Mouse (Mus musculus) midbrain, embryonic 16.5 days (tissue): ENCODE measurements at regions not wholly inside any gene's neighbourhood (a gene's known extent, or its start where the extent isn't known, plus 50 kb on each side); places are given as distances from the start of the nearest gene placed in this dataset.

ENCODE experiments used
- ATAC-seq: fragments of 200-750 bp; cut with Nextera tagmentation; 2 replicates; pipeline ENCODE4 v1.8.0; 2017; ENCODE audit warnings: moderate TSS enrichment
- H3K27ac ChIP-seq: fragments of 300-500 bp; sonication (generic); 2 replicates; pipeline ENCODE4 v1.5.1; 2014; ENCODE audit warnings: mild to moderate bottlenecking, low read length, mixed read lengths
- H3K27me3 ChIP-seq: fragments of 300-500 bp; sonication (generic); 2 replicates; pipeline ENCODE4 v1.6.1; 2014; ENCODE audit warnings: low read depth, low read length, mixed read lengths; ENCODE audit not compliant: control insufficient read depth, insufficient read depth
- H3K36me3 ChIP-seq: fragments of 300-500 bp; sonication (generic); 2 replicates; pipeline ENCODE4 v1.6.1; 2014; ENCODE audit warnings: mild to moderate bottlenecking, low read length, moderate library complexity, mixed read lengths; ENCODE audit not compliant: control insufficient read depth, insufficient read depth
- H3K4me1 ChIP-seq: fragments of 300-500 bp; sonication (generic); 2 replicates; pipeline ENCODE4 v1.6.1; 2014; ENCODE audit warnings: mild to moderate bottlenecking, low read length, mixed read lengths; ENCODE audit not compliant: control insufficient read depth, insufficient read depth
- H3K4me2 ChIP-seq: fragments of 300-500 bp; sonication (generic); 2 replicates; pipeline ENCODE4 v1.6.1; 2014; ENCODE audit warnings: mild to moderate bottlenecking, low read length, mixed read lengths
- H3K4me3 ChIP-seq: fragments of 300-500 bp; sonication (generic); 2 replicates; pipeline ENCODE4 v1.5.1; 2014; ENCODE audit warnings: low read depth, mild to moderate bottlenecking, low read length, moderate library complexity, mixed read lengths
- H3K9ac ChIP-seq: fragments of 300-500 bp; sonication (generic); 2 replicates; pipeline ENCODE4 v1.6.1; 2014; ENCODE audit warnings: low read depth, low read length, mixed read lengths
- H3K9me3 ChIP-seq: fragments of 300-500 bp; sonication (generic); replicated peaks from 2 replicates; pipeline ENCODE4 v1.6.1; 2014; ENCODE audit warnings: mild to moderate bottlenecking, low read length, mixed read lengths; ENCODE audit not compliant: control insufficient read depth, poor library complexity, severe bottlenecking
- WGBS: fragments of 180-500 bp; shearing (Covaris S2); extraction: QIAGEN DNeasy Blood & Tissue Kit; methylation state at CpG from one replicate; pipeline ENCODE4 v1.1.7; 2014; 5-methylcytosine and 5-hydroxymethylcytosine counted together

GRCm38 (mm10) chr4:91116807-91117609 lies 283.6 kb downstream of the Elavl2 start:
- no peak for ATAC-seq
- Histone ChIP-seq H3K36me3 (no peaks in the 10 kb centered on the region), H3K27ac (no peak overlapping the region), H3K4me2 (no peak overlapping the region), H3K27me3 (no peaks in the 10 kb centered on the region), H3K4me3 (no peak overlapping the region), H3K9ac (no peak overlapping the region), H3K4me1 (0 out of 2 replicates have a peak, but pooled peaks cover under 1% of the 10 kb centered on the region), H3K9me3 (no peaks in the 10 kb centered on the region)
- WGBS = 50% methylated on average over 5 of the region's 5 CpGs

- H3K27me3 ChIP-seq = no peaks in the 10 kb centered on the region
- H3K4me2 ChIP-seq = no peak overlapping the region
- ATAC-seq = peak; percentile 77
- H3K9me3 ChIP-seq = no peaks in the 10 kb centered on the region
- no peak overlapping the region for H3K27ac ChIP-seq
- no peak overlapping the region for H3K4me3 ChIP-seq
- H3K36me3 ChIP-seq = no peaks in the 10 kb centered on the region
- WGBS = 70% methylated on average over 11 of the region's 11 CpGs
- H3K4me1 ChIP-seq = peaks cover 6% of the 10 kb centered on the region; the same call in 1 of the 2 replicates
- no peak overlapping the region for H3K9ac ChIP-seq
These were observed 288.6 kb downstream of the Elavl2 start for GRCm38 (mm10) chr4:91111684-91112681.

GRCm38 (mm10) chr4:91096086-91096485 lies 304.5 kb downstream of the Elavl2 start:
- ATAC-seq = no peak
- no peak overlapping the region for H3K4me3 ChIP-seq
- no peaks in the 10 kb centered on the region for H3K9me3 ChIP-seq
- H3K4me2 ChIP-seq = no peak overlapping the region
- H3K4me1 ChIP-seq = no peaks in the 10 kb centered on the region; the same call in 1 of the 2 replicates
- no peak overlapping the region for H3K27ac ChIP-seq
- H3K36me3 ChIP-seq = no peaks in the 10 kb centered on the region
- no peak overlapping the region for H3K9ac ChIP-seq
- H3K27me3 ChIP-seq = no peaks in the 10 kb centered on the region

- H3K36me3 ChIP-seq = no peaks in the 10 kb centered on the region
- no peak for ATAC-seq
- H3K9me3 ChIP-seq = no peaks in the 10 kb centered on the region
- no peaks in the 10 kb centered on the region; the same call in 1 of the 2 replicates for H3K4me1 ChIP-seq
- no peak overlapping the region for H3K4me3 ChIP-seq
- no peak overlapping the region for H3K9ac ChIP-seq
- H3K4me2 ChIP-seq = no peak overlapping the region
- WGBS = 88% methylated on average over 7 of the region's 7 CpGs
- H3K27me3 ChIP-seq = no peaks in the 10 kb centered on the region
- H3K27ac ChIP-seq = no peak overlapping the region
These were observed 306.2 kb downstream of the Elavl2 start for GRCm38 (mm10) chr4:91094382-91094781.

- ATAC-seq = no peak
- Histone ChIP-seq H3K9me3 (no peaks in the 10 kb centered on the region), H3K4me3 (no peak overlapping the region), H3K4me1 (no peaks in the 10 kb centered on the region; the same call in 1 of the 2 replicates), H3K9ac (no peak overlapping the region), H3K4me2 (no peak overlapping the region), H3K27me3 (no peaks in the 10 kb centered on the region), H3K27ac (no peak overlapping the region), H3K36me3 (no peaks in the 10 kb centered on the region)
- WGBS = 84% methylated on average over 4 of the region's 4 CpGs
These were observed 306.7 kb downstream of the Elavl2 start for GRCm38 (mm10) chr4:91093885-91094284.

GRCm38 (mm10) chr4:91092323-91092722 lies 308.3 kb downstream of the Elavl2 start:
- Histone ChIP-seq H3K4me2 (no peak overlapping the region), H3K9me3 (no peaks in the 10 kb centered on the region), H3K36me3 (no peaks in the 10 kb centered on the region), H3K4me3 (no peak overlapping the region), H3K27me3 (no peaks in the 10 kb centered on the region), H3K4me1 (no peaks in the 10 kb centered on the region; the same call in 1 of the 2 replicates), H3K27ac (no peak overlapping the region), H3K9ac (no peak overlapping the region)
- peak; percentile 84 for ATAC-seq
- 48% methylated on average over 8 of the region's 8 CpGs for WGBS

- H3K27me3 ChIP-seq = no peaks in the 10 kb centered on the region
- no peak overlapping the region for H3K27ac ChIP-seq
- H3K36me3 ChIP-seq = no peaks in the 10 kb centered on the region
- H3K4me3 ChIP-seq = no peak overlapping the region
- no peaks in the 10 kb centered on the region; the same call in 1 of the 2 replicates for H3K4me1 ChIP-seq
- H3K9me3 ChIP-seq = no peaks in the 10 kb centered on the region
- H3K4me2 ChIP-seq = no peak overlapping the region
- ATAC-seq = peak; percentile 46; the same call in 1 of the 2 replicates
- WGBS = 81% methylated on average over 3 of the region's 3 CpGs
- H3K9ac ChIP-seq = no peak overlapping the region
These were observed 308.7 kb downstream of the Elavl2 start for GRCm38 (mm10) chr4:91091910-91092309.

- WGBS = 57% methylated on average over 3 of the region's 3 CpGs
- H3K4me1 ChIP-seq = 0 out of 2 replicates have a peak, but pooled peaks cover 3% of the 10 kb centered on the region
- H3K9me3 ChIP-seq = no peaks in the 10 kb centered on the region
- H3K4me3 ChIP-seq = no peak overlapping the region
- no peak for ATAC-seq
- H3K36me3 ChIP-seq = no peaks in the 10 kb centered on the region
- no peak overlapping the region for H3K9ac ChIP-seq
- H3K4me2 ChIP-seq = no peak overlapping the region
- H3K27me3 ChIP-seq = no peaks in the 10 kb centered on the region
- no peak overlapping the region for H3K27ac ChIP-seq
These were observed 316.6 kb downstream of the Elavl2 start for GRCm38 (mm10) chr4:91083950-91084349.
